Mouse (Mus musculus): ENCODE results near the gene Nmur1.
"Not testable (repeated sequence)": the region's sequence is repeated elsewhere in the genome, so short reads cannot be mapped to it uniquely, and the experiment has no call there.

Nmur1 gene

DNA sequence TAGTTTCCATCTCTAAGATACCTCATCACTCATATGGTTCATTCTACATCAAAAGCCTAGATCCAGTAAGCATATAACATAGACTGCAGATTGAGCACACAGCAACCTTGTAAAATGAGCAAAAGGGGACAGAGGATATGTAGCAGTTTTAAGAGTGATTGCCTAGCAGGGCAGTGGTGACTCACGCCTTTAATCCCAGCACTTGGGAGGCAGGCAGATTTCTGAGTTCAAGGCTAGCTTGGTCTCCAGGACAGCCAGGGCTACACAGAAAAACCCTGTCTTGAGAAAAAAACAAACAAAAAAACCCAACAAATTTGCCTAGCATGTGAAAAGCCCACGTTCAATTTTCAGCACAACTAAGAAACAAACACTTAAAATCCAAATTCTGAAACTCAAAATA lies 71.8 kb downstream of the Nmur1 start:
- no peak for DNase-seq

DNA sequence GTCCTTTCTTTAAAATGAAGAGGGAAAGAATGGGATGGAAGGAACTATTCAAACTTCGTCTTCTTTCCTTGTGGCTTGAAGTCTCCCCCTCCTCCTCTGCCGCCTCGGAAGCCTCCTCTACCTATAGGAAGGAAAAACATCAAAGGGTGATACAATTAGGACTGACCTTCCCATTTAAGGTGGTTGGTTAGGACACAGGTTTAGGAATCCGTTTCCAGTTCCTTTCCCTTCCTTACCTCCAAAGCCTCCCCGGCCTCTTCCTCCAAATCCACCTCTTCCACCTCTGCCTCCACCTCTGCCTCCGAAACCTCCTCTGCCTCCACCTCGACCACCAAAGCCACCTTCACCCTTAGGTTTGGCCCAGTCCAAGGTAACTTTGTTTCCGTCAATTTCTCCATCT lies 75.5 kb downstream of the Nmur1 start:
- DNase-seq = no peak

DNA sequence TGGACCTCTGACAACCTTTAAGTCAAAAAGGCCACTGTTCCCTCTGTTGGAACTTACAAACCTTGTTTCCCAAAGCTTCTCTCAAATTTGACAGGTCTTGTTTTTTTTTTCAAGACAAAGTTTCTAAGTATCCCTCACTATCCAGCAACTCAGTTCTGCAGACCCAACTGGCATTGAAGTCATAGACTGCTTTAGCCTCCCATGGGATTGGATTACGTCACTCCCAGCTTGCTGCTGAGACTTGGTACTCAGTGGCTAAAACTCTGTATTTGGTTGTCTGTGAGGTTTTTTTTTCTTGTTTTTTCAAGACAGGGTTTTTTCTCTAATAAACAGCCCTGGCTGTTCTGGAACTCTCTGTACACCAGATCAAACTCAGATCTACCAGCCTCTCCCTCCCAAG lies 76.3 kb downstream of the Nmur1 start:
- DNase-seq = no peak

DNA sequence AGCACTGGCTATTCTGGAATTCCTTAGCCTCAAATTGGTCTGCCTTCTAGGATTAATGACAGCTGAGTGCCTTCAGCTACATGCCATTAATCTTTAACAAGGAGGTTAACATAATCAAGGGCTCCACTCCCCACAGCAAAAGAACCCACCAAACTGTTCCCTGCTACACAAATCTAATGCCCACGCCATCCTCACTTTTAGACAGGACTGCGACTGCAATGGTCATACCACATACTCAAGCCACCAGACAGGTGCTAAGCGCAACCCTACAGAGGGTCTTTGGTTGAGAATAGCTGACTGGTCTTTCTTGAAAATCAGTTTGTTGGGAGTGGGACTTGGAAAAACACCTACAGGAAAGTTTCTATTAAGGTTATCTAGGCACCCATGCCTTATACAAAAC lies 76.8 kb downstream of the Nmur1 start:
- no peak for DNase-seq

DNA sequence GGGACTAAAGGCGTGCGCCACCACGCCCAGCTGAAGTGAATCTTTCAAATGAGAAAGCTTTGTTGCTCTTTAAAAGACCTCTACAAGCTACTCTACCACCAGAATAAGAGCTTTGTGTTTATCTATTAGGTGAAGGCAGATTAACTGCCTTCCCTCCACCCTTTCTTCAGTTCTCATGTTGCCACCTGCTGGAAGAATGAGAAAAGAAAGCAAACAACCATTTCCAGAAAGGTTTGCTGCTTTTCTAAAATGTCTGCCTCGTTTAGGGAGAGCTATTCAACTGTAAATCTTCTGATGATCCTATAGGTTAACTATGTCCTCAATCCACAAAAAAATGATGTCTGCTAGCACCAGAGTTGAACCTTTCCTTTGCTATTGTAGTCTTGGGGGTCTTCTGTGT lies 77.2 kb downstream of the Nmur1 start:
- DNase-seq = no peak

DNA sequence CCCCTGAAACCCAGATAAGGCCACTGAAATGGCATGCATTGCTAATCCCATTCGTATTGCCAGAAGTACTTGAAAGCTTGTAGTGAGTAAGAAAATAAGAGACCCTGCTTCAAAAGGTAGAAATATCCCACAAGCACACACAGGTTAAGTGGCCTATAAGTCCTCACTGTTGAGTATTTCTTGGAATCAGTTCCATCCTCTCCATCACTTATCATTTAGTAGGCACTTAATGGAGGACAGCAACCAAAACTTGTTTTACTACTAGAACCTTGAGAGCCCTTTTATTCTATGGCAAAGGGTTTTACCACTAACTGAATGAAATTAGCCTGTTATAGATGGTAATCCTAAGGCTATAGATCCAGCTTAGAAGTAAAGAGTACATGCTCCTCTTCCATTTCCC lies 77.9 kb downstream of the Nmur1 start:
- no peak for DNase-seq

DNA sequence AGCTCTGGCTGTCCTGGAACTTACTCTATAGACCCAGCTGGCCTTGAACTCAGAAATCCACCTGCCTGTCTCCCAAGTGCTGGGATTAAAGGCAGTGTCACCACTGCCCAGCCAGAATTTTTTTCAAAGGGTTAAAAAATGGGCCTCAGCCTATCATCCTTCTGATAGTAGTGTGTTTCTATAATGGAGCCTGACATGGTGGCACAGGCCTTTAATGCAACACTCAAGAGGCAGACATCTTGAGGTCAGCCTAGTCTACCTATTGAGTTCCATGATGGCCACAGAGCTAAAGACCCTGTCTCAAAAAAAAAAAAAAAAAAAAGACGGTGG lies 78.3 kb downstream of the Nmur1 start:
- no peak for DNase-seq

DNA sequence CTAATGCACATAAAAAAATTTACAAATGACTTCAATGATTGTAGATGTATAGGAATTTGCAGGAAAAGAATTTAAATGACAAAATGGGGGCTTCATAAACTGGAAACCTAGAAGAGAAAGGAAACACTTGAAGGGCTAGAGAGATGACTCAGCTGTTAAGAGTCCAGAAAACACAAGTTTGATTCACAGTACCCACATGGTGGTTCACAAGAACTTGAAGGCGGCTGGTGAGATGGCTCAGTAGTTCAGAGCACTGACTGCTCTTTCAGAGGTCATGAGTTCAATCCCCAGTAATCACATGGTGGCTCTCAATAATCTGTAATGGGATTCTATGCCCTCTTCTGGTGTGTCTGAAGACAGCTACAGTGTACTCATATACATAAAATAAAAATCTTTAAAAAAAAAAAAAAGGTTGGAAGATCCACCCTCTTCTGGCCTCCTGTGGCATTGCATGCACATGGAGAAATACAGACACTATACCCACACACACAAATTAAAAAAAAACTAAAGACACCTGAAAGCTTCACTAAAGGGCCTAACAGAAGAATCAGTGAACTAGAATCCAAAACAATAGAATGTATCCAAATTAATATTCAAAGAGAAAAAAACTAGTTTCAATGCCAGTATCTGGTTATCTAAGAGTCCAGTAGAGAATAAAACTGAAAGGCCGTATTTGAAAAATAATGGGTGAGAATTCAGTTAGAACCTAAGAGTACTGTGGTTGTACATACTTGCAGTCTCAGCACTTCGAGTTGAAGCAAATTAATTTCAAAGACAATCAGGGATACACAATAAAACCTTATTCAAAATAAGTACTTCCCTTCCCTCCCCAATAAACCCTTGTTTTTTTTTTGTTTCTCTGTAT lies 78.9 kb downstream of the Nmur1 start:
- no peak for DNase-seq

DNA sequence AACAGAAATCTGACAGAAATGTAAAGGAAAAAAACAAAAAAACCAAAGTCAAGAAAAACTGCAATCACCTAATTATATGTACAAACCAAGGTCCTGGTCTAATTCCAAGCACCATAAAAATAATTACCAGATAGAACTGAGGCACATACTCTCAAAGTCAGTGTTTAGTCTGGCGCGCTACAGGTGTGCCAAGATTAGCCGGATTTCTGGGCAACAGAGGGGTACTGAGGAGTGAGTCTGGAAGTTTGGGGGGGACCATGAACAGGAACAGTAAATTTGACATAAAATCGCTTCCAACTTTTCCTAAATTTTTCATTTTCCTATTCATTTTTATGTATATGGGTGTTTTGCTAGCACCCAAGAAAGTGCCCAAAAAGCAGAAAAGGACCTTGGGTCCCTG lies 80.1 kb downstream of the Nmur1 start:
- no peak for DNase-seq

DNA sequence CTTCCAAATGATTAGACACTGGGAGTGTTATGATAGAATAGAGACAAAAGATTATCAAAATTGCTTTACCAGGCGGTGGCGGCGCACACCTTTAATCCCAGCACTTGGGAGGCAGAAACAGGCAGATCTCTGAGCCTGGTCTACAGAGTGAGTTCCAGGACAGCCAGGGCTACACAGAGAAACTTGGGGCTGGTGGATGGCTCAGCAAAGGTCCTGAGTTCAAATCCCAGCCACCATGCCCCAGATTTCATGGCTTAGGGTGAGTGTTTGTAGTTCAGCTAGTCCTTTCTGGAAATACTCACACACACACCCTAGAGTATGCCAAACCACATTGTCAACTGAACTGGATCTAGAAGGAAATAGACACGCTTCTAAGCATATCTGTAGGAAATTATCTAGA lies 81.0 kb downstream of the Nmur1 start:
- DNase-seq = no peak

DNA sequence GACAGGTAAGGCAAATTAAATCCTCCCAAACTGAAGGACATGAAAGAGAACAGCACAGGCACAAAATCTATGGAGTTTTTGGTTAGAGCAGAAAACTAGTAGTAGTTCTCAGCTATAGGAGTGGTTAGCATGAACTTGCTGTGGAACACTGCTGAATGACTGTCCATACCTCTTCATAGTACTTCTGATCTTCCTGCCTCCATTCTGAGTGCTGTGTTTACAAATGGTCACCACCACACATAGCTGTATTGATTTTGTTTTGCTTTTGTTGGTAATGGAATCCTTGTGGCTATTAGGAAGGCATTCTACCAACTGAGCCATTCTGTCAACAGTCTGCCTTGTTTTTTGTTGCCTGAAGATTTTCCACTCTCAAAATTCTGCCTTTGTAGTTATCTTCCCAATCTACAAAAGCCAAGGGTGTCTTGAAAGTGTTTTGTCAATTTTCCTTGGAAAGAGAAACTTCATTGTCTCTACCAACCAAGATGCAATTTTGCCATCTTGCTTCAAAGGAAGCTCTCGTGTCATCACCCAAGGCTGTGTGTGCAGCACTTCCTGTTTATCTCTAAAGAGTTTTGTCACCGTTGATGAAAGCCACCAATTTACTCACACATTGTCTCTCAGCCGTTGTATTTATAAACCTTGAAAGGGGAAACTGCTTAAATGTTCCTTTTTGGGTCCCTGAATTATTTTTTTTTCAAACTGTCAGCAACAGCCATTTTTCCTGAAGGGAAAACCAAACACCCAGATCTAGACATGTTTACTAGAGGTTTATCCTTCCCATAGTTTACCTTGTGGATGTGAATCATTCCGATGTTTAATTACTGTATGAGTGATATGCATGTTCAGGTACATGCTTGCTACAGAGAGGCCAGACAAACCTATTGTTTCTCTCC lies 81.8 kb downstream of the Nmur1 start:
- peak in 1 of 2 experiments; percentile 12 for DNase-seq

DNA sequence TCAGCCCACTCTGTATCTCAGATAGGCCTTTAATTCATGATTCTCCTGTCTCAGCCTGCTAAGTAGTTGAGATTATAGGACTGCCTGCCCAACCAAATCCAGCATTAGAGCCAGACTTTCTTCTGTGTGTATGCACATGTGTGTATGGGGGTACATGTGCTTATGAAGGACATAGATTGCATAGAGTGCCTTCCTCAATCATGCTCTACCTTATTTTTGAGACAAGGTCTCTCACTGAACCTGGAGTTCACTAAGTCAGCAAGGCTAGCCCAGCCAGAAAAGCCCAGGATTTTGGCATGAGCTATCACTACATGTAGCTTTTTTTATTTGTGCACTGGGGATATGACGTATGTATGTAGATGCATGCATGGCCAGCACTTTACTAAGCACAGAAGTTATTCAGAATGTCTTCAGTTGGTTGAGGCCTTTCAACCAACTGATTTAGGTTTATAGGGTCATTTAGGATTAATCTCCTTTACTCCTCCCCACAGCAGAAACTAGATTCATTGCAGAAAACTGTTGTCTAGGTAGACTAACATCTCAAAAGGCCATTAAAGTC lies 82.9 kb downstream of the Nmur1 start:
- no peak for DNase-seq

DNA sequence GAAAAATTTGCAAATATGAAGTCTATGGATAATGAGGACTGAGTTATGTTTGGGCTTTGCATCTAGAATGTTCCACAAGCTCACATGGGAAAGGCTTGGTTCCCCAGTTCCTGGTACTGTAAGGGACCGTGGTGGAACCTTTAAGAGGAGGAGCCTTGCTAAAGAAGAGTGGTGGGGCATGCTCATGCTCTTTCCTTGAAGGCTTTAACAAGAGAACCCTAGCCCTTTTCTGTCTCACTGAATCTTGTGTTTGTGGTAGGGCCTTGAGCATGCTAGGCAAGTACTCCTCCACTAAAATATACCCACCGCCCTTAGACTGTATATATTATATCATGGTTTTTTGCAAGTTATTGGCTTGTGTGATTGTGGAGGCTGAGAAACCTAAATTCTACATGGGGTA lies 83.7 kb downstream of the Nmur1 start:
- DNase-seq = no peak

DNA sequence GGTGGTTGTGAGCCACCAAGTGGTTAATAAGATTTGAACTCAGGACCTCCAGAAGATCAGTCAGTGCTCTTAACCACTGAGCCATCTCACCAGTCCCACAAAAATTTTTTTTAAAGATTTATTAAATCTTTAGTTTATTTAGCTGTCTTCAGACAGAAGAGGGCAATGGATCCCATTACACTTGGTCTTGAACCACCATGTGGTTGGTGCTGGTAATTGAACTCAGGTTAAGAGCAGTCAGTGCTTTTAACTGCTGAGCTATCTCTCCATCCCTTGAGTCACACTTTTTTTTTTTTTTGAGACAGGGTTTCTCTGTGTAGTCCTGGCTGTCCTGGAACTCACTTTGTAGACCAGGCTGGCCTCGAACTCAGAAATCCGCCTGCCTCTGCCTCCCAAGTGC lies 84.9 kb downstream of the Nmur1 start:
- not testable (repeated sequence) for DNase-seq

DNA sequence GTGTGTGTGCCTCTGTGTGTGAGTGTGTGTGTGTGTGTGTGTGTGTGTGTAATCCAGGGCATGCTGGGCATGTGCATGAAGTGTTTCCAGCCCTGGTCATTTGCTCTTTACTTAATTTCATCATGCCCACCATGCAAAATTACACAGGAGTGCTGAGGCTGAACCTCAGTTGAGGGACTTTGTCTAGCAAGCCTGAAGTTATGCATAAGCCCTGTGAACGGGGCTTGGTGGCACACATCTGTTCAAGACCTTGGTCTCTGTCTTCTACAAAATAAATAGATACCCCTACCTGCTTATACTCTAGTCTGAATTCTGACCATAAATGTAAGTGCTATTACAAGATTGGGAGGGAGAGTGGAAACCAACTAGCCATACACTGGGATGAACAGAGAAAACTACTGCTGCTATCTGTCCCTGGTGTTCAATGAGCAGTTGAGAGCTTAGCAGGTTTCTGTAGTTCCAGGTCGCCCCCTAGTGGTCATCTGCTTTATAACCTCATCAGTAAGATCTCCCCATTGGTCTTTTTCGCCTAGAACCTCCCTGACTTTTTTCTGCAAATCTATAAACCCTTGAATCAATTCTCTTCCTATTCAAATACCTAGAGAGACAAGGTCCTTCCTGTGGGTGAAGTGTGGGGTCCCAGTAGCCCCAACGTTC lies 86.7 kb downstream of the Nmur1 start:
- DNase-seq = peak; percentile 45 to 72

DNA sequence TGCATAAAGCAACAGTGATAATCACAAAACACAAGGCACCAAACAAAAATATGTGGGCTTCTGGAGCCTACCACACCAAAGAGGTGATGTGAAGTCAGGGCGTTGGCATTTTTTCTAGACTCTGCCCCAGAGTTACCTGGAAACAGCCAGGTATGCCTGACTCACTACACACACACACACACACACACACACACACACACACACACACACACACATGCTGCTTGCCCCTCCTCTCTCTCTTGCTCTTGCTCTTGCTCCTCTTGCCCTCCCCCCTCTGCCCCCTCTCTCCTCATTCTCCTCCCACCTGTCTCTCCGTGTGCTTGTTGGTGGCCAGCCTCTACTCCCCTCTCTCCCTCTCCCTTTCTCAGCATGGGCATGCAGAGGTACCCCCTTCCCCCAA lies 89.7 kb downstream of the Nmur1 start:
- no peak for DNase-seq
